Mouse (Mus musculus) myocyte (in vitro differentiated cells): ENCODE results near the gene Thap7. TPM values are rescaled to one million over a fixed set of nuclear protein-coding genes. Genes with fewer than 3 reads are reported as not detected.
"Not testable (repeated sequence)": the region's sequence is repeated elsewhere in the genome, so short reads cannot be mapped to it uniquely, and the experiment has no call there.

Experiments
- H3K27me3 ChIP-seq: one replicate; pipeline ENCODE4 v1.6.1; 2011; ENCODE audit not compliant: control insufficient read depth, insufficient read depth, insufficient read length
- H3K36me3 ChIP-seq: one replicate; pipeline ENCODE4 v1.6.1; 2011; ENCODE audit not compliant: control insufficient read depth, insufficient read depth
- H3K4me2 ChIP-seq: one replicate; pipeline ENCODE4 v1.6.1; 2011; ENCODE audit warnings: low read depth, control low read depth
- H3K4me3 ChIP-seq: one replicate; pipeline ENCODE4 v1.5.1; 2011; ENCODE audit warnings: mild to moderate bottlenecking, control low read depth, moderate library complexity
- H3K79me2 ChIP-seq: one replicate; pipeline ENCODE4 v1.6.1; 2011; ENCODE audit not compliant: control insufficient read depth, insufficient read depth
- H3ac ChIP-seq: one replicate; pipeline ENCODE4 v1.6.1; 2011; ENCODE audit not compliant: control insufficient read depth, insufficient read length
- CEBPB ChIP-seq: IDR thresholded peaks from 2 replicates; pipeline ENCODE4 v1.6.1; 2011; ENCODE audit warnings: mild to moderate bottlenecking, moderate library complexity; ENCODE audit not compliant: poor library complexity, insufficient read depth, severe bottlenecking
- E2F4 ChIP-seq: IDR thresholded peaks from one replicate; pipeline ENCODE4 v1.6.1; 2011; ENCODE audit warnings: mild to moderate bottlenecking, control low read depth, moderate library complexity; ENCODE audit not compliant: insufficient read depth
- MAX ChIP-seq: IDR thresholded peaks from one replicate; pipeline ENCODE4 v1.6.1; 2011; ENCODE audit warnings: low read depth, mild to moderate bottlenecking, control low read depth
- MYOD1 ChIP-seq, 3 experiments: IDR thresholded peaks; one replicate each; pipeline ENCODE4 v1.6.1; 2011; ENCODE audit warnings: control low read depth in 2 of 3, low read depth in 2 of 3, mild to moderate bottlenecking in 2 of 3, moderate library complexity in 1 of 3; ENCODE audit not compliant: insufficient read length in 2 of 3, control insufficient read depth in 1 of 3
- MYOG ChIP-seq, 3 experiments: IDR thresholded peaks; one replicate each; pipeline ENCODE4 v1.6.1; 2011; ENCODE audit warnings: control low read depth in 2 of 3, low read depth in 2 of 3, mild to moderate bottlenecking in 2 of 3; ENCODE audit not compliant: insufficient read length in 2 of 3, control insufficient read depth in 1 of 3, insufficient read depth in 1 of 3
- POLR2A ChIP-seq: IDR thresholded peaks from one replicate; pipeline ENCODE4 v1.6.1; 2011; ENCODE audit warnings: low read depth, mild to moderate bottlenecking, control low read depth, moderate library complexity; ENCODE audit not compliant: insufficient read length
- POLR2AphosphoS2 ChIP-seq: IDR thresholded peaks from one replicate; pipeline ENCODE4 v1.6.1; 2011; ENCODE audit warnings: low read depth, control low read depth; ENCODE audit not compliant: insufficient read length
- REST ChIP-seq: IDR thresholded peaks from one replicate; pipeline ENCODE4 v1.6.1; 2011; ENCODE audit warnings: mild to moderate bottlenecking, control low read depth, moderate library complexity; ENCODE audit not compliant: insufficient read depth, insufficient read length
- SRF ChIP-seq: IDR thresholded peaks from one replicate; pipeline ENCODE4 v1.6.1; 2011; ENCODE audit warnings: low read depth; ENCODE audit not compliant: control insufficient read depth, insufficient read length
- TCF12 ChIP-seq: IDR thresholded peaks from one replicate; pipeline ENCODE4 v1.6.1; 2011; ENCODE audit warnings: mild to moderate bottlenecking, control low read depth; ENCODE audit not compliant: poor library complexity, insufficient read depth, severe bottlenecking
- TCF3 ChIP-seq: IDR thresholded peaks from one replicate; pipeline ENCODE4 v1.6.1; 2011; ENCODE audit warnings: low read depth, control low read depth; ENCODE audit not compliant: insufficient read length
- USF1 ChIP-seq: IDR thresholded peaks from one replicate; pipeline ENCODE4 v1.6.1; 2011; ENCODE audit warnings: low read depth, mild to moderate bottlenecking, control low read depth, moderate library complexity
- polyA plus RNA-seq: library from polyadenylated mRNA; unstranded; fragments of >200 nt; fragmentation: generic; extraction: Trizol; gene quantifications from one replicate; pipeline ENCODE4 v1.2.1, GENCODE M21; 2012; ENCODE audit warnings: missing spikeins

The Thap7 gene
- polyA plus RNA-seq, 1 experiment: 42.6 TPM

- H3K79me2 ChIP-seq: peaks cover 20% of the 10 kb centered on the region
- H3ac ChIP-seq: peak within 1 kb of the TSS; percentile 26
- H3K27me3 ChIP-seq: peaks cover 21% of the 10 kb centered on the region
- peak within 1 kb of the TSS; percentile 78 for H3K4me3 ChIP-seq
- peaks cover 14% of the 10 kb centered on the region for H3K36me3 ChIP-seq
- peak within 1 kb of the TSS; percentile 87 for H3K4me2 ChIP-seq
- TF ChIP-seq POLR2AphosphoS2 (peak; percentile 46), USF1 (no peak), SRF (no peak), TCF3 (no peak), REST (no peak), POLR2A (peak; percentile 61), MYOD1 (IDR thresholded peaks at IDR 0.05; ENCODE audit: control insufficient read depth in 1 of 3, insufficient read length in 2 of 3, low read depth in 2 of 3) (no peak), E2F4 (peak; percentile 68), MYOG (IDR thresholded peaks at IDR 0.05; ENCODE audit: control insufficient read depth in 1 of 3, insufficient read depth in 1 of 3, insufficient read length in 2 of 3, low read depth in 2 of 3) (peak in 1 of 3 experiments; percentile 33), TCF12 (no peak)
Observed at GRCm38 (mm10) chr16:17508546-17509239, 22.2 kb downstream of the Thap7 start, which contains the start of gene Lztr1. Gene Lztr1, plus strand, starts transcription at chr16:17508688.

GRCm38 (mm10) chr16:17508031-17508430 is 22.9 kb downstream of the Thap7 start:
- not testable (repeated sequence) for H3K36me3 ChIP-seq
- Histone ChIP-seq H3K27me3 (peaks cover 27% of the 10 kb centered on the region), H3ac (peak overlapping the region; percentile 26), H3K4me2 (peak overlapping the region; percentile 63), H3K4me3 (peak overlapping the region; percentile 78), H3K79me2 (peaks cover 20% of the 10 kb centered on the region)

- Histone ChIP-seq H3K4me2 (no peak overlapping the region), H3K4me3 (no peak overlapping the region), H3K36me3 (peaks cover 5% of the 10 kb centered on the region), H3K27me3 (peaks cover 37% of the 10 kb centered on the region), H3ac (no peak overlapping the region), H3K79me2 (peaks cover 20% of the 10 kb centered on the region)
- TF ChIP-seq MYOG (IDR thresholded peaks at IDR 0.05; ENCODE audit: control insufficient read depth in 1 of 3, insufficient read depth in 1 of 3, insufficient read length in 2 of 3, low read depth in 2 of 3) (peak in 2 of 3 experiments; percentile 71 to 83), REST (no peak), TCF3 (peak; percentile 41), MYOD1 (IDR thresholded peaks at IDR 0.05; ENCODE audit: control insufficient read depth in 1 of 3, insufficient read length in 2 of 3, low read depth in 2 of 3) (peak in 2 of 3 experiments; percentile 73 to 74)
Observed at GRCm38 (mm10) chr16:17507018-17507552, 23.9 kb downstream of the Thap7 start.

GRCm38 (mm10) chr16:17502681-17503080 is 28.3 kb downstream of the Thap7 start:
- H3K36me3 ChIP-seq: no peaks in the 10 kb centered on the region
- no peak overlapping the region for H3ac ChIP-seq
- no peak overlapping the region for H3K4me3 ChIP-seq
- peaks cover 64% of the 10 kb centered on the region for H3K27me3 ChIP-seq
- TF ChIP-seq POLR2AphosphoS2 (no peak), MAX (no peak), TCF12 (no peak), MYOD1 (IDR thresholded peaks at IDR 0.05; ENCODE audit: control insufficient read depth in 1 of 3, insufficient read length in 2 of 3, low read depth in 2 of 3) (no peak)
- H3K4me2 ChIP-seq: no peak overlapping the region
- H3K79me2 ChIP-seq: no peaks in the 10 kb centered on the region

GRCm38 (mm10) chr16:17499249-17499883 is 31.6 kb downstream of the Thap7 start:
- Histone ChIP-seq H3K79me2 (no peaks in the 10 kb centered on the region), H3K36me3 (no peaks in the 10 kb centered on the region), H3ac (no peak overlapping the region), H3K27me3 (peaks cover 44% of the 10 kb centered on the region), H3K4me3 (no peak overlapping the region), H3K4me2 (no peak overlapping the region)
- TF ChIP-seq SRF: no peak
- no peak for TF ChIP-seq USF1
- no peak for TF ChIP-seq E2F4
- TF ChIP-seq MAX: no peak
- no peak for TF ChIP-seq MYOD1 (IDR thresholded peaks at IDR 0.05; ENCODE audit: control insufficient read depth in 1 of 3, insufficient read length in 2 of 3, low read depth in 2 of 3)
- TF ChIP-seq POLR2A: no peak
- no peak for TF ChIP-seq REST
- TF ChIP-seq POLR2AphosphoS2: no peak
- TF ChIP-seq CEBPB: no peak
- TF ChIP-seq TCF12: no peak
- no peak for TF ChIP-seq MYOG (IDR thresholded peaks at IDR 0.05; ENCODE audit: control insufficient read depth in 1 of 3, insufficient read depth in 1 of 3, insufficient read length in 2 of 3, low read depth in 2 of 3)
- no peak for TF ChIP-seq TCF3
